Mouse (Mus musculus): ENCODE data around the gene 9330182L06Rik.

The 9330182L06Rik gene

DNA sequence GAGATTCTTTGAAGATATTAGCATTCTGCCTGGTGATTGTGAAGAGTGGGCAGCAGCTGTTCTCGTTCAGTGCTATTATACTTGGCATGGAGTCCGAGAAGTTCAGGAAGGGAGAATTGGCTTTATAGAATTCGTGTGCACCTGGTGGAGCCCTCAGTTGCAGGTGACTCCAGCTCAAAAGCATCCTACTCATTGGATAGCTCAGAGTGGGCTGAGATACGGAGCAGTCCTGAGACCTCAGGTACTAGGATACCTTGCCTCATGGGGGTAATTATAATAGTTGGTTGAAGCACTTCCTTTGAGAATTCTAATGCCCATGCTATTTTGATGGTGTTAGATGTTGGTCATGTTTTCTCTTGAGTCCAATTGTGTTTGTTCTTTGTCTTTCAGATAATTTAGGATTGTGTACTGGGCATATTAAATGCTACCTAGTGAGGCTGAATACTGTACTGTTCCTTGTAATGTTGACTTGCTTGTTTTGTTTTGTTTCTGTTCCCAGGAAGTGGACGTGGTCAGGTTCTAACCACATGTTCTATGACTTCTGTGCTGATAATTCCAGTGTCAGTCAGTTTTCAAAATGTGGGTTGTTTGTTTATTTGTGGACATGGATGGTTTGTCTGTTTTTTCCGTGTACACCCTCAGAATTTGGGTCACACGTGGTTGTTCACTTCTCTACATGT lies 96.2 kb downstream of the 9330182L06Rik start:
- DNase-seq (ENCODE audit: low read depth, low spot score) = no peak

DNA sequence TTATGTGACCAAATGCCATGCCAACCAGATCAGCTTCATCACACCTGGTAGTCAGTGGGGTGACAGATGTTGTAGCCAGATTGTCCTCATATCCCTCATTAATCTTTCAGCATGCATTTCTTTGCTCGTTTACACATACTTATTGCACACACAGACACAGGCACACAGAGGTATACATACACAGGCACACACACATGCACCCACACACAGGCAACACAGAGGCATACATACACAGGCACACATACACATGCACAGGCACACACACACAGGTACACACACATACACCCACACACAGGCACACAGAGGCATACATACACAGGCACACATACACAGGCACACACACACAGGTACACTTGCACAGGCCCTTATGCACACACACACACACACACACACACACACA lies 99.0 kb downstream of the 9330182L06Rik start:
- DNase-seq (ENCODE audit: low read depth, low spot score) = no peak

DNA sequence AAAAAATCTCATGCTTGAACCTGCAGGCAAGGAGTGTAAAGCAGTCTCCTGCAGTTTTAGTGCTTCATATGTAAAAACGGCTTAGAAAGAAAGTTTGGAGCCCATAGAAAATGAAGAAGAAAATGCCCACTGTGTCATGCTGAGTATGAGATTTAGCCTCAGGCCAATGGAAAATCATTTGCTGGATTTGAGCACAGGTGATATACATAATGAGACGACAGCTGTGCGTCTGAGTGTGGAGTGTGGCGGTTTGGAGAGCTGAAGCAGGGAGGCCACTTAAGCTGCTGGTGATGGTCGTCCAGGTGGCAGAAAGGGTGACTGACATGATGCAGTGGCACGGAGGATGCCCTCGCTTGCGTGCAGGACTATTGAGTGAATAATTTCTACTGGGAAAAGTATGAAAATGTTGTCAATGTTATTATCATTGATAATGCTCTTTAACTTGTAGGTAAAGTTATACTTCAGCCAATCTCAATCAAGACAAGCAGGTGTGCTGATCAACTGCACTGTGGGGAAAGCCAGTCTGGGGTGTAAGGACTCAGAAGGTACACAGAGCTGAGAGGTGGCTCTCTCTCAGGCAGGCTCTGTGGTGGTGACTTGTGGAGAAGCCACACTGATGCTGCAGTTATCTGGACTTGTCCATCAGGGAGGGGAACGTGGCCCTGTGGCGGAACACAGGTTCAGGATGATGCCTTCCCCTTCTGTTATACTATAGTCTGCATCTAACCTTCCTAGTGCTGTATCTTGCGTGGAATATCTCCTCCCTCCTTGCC lies 102.2 kb downstream of the 9330182L06Rik start:
- DNase-seq (ENCODE audit: low read depth, low spot score) = no peak

DNA sequence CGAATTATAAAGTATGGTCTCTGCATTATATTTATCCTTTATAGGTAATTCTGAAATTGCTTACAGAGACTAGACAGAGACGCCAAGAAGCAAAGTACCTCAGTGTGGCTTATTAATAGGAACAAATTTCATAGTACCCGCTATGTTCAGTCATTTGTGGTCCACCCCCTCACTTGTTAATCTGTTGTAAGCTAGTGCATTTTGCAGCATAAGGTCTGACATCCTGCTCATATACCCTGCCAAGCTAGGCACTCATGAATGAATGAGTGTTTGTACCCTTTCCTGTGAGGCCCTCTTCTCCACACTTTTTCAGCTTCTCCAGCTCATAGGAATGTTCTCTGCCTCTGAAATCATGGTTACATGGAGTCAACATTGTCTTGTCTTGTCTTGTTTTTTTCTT lies 105.2 kb downstream of the 9330182L06Rik start:
- no peak for DNase-seq (ENCODE audit: low read depth, low spot score)

DNA sequence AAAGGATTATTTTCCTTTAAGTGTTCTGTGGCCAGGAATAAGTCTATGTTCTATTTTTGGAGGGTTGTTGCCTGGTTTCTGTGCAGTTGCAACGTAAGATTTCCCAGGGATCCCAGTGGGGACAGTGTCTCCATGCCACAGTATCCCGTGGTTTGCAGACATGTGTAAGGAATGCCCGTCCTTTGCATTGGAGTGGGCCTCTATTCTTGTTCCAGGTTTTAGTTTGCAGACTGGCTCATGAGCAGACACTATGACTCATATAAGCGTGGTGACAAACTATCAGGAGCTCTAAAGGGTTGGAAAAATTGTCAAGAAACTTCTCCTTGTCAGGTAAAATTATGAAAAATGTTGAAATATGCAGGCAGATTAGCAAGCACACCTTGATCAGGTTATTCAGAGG lies 107.4 kb downstream of the 9330182L06Rik start:
- DNase-seq (ENCODE audit: low read depth, low spot score) = no peak

DNA sequence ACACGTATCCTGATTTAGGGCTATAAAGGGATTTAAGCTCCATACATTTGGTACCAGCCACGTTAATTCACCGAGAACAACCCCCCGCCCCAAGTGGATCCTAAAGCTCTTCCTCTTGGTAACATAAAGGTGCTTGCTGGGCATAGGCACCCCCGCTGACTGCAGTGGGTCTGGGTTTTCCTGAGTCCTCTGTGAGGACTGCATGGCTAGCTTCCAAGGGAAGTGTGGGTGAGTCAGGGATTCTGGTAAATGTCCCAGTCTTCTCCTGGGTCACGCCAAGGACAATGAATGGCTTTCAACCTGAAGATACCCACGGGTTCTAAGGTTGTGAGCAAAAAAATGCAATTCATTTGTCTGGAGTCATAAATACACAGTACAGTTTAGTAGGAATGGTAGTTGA lies 124.0 kb downstream of the 9330182L06Rik start:
- no peak for DNase-seq (ENCODE audit: low read depth, low spot score)

DNA sequence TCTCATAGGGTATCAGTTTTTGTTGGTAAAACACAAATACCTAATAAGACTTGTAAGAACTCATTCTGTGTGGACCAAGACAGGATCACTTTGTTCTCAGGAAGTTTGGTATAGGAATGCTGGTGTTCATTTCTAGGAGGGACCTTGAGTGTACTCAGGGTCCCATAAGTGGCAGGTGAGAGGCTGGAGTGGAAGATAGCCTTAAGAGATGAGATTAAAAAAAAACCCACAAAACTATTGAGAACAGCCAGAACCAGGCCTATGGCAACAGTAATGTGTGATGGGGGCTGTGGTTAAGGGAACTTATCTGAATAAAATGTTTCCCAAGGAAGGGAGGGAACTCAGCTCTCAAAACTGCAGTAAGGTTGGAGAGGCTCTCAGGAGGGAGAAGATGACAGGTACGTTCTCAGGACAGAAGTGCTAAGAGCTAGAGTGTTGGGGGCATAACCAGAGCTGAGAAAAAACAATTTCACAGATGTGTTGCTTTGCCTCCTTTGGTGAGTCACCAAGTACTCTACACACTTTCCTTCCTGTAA lies 126.0 kb downstream of the 9330182L06Rik start:
- DNase-seq (ENCODE audit: low read depth, low spot score) = no peak

DNA sequence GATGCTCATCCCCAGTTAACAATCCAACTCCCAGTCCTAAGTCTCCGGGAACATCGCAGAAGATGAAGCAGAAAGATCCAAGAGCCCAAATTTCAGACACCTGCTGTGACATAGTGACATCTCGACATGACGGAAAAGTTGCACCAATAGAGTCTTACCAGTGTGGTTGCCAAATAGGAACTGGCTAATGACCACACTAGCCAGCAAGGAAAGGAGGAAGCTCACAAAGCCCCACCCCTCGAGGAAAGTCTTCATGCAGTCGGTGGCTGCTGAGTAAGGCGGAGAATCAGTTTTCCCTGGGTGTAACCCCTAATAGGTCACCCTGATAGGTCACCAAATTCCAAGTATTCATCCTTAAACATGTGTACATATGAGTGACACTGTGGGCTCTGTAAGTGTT lies 151.2 kb downstream of the 9330182L06Rik start:
- no peak for DNase-seq (ENCODE audit: low read depth, low spot score)

DNA sequence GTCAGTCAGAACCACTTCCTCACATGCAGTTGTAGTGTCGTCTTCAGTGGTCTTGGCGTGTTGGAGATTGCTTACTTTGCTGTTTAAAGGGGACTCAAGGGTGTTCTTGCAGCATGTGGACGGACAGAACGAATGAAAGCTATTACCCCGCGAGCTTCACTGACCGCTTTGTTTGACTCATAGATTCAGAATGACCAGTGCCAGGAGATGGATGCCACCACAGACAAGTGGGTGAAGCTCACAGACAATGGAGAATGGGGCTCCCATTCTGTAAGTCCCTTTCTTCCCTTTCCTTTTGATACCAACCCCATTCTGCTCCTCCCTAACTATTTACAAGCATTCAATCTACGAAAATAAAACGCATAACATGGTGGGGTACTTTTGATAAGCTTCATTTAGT lies 151.9 kb downstream of the 9330182L06Rik start:
- DNase-seq (ENCODE audit: low read depth, low spot score) = no peak

DNA sequence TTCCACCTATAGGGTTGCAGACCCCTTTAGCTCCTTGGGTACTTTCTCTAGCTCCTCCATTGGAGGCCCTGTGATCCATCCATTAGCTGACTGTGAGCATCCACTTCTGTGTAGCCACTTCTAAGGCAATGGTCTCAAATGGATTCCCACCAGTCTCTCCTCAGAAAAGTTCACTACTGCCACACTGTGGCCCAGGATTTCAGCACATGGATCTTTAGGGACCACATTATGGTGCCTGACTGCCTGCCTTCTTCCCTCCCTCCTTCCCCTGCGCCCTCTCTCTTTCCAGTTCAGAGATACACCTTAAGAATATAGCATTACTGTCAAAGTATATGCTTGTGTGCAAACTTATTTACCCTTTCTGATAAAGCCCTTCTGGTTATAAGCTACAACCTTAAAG lies 154.0 kb downstream of the 9330182L06Rik start:
- DNase-seq (ENCODE audit: low read depth, low spot score) = peak; percentile 21

DNA sequence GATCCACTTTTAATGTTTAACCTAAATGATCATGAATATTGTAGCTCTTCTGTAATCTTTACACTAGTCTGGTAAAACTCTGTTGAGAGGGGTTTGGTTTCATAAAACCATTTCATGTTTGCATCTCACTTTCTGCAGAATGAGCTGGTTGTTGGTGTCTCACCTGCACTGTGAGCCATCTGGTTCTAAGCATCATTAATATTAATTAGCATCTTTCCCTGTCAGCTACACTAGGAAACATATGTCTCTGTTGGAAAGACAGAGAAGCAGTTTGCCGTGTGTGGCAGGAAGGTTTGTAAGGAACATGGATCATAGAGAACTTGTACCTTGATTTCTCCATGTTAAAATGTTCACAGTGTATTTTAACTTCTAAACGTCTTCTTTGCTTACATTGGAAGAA lies 158.5 kb downstream of the 9330182L06Rik start:
- DNase-seq (ENCODE audit: low read depth, low spot score) = no peak

DNA sequence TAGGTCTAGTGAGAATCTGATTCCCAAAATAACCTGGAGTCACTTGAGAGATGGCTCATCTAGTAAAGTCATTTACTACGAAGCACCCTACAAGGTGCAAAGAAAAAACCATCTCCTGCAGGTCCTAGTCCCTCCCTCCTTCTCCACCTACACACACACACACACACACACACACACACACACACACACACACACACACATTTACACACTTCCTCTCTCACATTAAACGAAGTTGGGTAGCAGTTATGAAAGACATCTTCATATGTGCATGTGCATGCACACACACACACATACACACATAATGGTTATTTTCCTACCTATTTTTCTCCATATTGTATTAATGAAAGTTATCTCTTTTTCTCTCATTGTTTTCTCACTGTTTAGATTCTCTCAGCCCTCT lies 161.2 kb downstream of the 9330182L06Rik start:
- peak; percentile 12 for DNase-seq (ENCODE audit: low read depth, low spot score)

DNA sequence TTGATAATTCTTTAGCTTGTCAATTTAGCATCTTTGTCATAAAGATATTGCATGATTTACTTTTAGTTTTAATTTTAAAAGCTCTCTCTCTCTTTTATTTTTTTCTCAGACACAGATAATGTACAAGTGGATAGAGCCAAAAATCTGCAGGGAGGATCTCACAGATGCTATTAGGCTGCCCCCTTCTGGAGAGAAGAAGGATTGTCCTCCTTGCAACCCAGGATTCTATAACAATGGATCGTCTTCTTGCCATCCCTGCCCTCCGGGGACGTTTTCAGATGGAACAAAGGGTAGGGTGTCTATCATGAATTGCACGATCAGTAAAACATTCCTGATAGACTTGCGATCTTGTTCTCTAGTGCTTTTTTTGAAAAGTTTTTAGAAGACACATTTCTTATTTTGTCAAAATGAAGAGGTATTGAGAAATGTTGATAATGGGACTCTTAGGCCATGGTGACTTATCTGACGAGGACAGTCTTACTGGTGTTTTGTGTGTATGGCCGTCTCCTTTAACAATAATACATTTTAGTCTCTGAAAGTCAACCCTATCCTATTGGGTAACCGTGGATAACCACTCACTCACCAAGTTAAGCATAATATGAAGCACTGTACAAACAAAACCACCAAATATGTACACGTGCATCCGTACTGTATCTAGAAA lies 161.8 kb downstream of the 9330182L06Rik start:
- DNase-seq (ENCODE audit: low read depth, low spot score) = peak; percentile 59

DNA sequence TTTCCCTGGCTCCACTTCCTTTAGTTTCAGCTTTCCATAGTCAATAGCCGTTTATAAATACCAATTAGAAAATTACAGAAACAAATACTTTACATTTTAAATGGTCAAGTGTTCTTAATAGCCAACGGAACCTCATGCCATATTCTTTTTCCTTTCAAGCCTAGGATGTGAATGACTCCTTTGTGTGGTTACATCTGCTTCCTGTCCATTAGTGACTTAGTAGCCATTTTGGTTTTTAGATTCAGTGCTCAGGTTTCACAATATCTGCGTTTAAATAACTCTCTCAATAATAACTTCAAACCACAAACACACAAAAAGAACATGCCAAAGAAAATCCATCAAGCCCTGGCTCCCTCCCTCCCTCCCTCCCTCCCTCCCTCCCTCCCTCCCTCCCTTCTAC lies 162.8 kb downstream of the 9330182L06Rik start:
- no peak for DNase-seq (ENCODE audit: low read depth, low spot score)

DNA sequence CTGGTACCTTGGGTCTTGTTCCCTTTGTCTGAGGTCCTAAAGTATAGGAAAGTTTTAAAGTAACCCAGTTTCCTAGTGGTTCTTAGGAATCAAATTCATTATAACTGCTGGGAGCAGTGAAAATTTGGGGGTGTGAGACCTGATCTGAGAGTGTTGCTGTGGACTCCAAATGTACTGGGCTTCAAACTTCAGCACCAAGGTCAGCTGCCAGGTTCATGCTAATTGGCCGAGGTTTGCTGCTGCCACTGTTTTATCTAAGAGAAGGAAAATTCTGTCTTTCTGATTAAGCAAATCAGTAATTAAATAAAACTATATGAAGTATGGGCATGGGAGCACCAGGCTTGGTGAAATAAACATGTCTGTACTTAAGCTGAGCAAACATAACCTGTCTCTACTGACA lies 180.2 kb downstream of the 9330182L06Rik start:
- peak; percentile 18 for DNase-seq (ENCODE audit: low read depth, low spot score)

DNA sequence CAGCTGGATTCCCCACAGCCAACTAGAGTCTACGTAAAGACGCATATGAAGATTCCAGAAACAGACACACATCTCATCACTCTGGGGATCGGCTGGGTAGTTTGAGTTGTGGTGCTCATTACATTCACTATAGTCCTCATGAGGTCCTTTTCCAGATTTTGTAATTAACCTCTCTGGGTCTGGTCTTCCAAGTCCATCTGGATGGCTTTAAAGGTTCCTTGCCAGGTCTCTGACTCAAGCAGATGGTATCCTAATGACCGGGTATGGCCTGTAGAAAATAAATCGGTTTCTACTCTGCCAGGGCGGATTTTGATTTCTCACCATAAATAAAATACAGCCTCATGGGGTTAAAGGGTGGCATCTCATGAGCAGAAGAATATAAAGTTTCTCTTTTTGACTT lies 183.0 kb downstream of the 9330182L06Rik start:
- DNase-seq (ENCODE audit: low read depth, low spot score) = no peak

DNA sequence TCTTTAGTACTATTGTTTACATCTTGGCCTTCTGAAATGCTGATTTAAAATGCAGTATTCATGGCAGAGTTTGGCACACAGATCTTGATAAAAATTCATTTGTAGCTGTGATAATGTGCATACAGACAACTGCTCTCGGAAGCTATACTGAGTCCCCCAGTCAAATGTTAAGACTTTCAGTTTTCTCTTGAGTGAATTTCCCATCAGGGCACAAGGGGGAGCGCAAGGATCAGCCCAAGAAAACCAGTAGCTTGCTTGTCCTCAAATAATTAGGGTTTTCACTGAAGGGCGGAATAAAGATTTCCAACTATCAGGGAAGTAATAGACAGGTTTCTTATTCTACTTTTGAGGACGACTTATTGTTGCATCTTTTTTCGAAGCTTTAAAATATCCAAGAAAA lies 183.7 kb downstream of the 9330182L06Rik start:
- DNase-seq (ENCODE audit: low read depth, low spot score) = no peak

DNA sequence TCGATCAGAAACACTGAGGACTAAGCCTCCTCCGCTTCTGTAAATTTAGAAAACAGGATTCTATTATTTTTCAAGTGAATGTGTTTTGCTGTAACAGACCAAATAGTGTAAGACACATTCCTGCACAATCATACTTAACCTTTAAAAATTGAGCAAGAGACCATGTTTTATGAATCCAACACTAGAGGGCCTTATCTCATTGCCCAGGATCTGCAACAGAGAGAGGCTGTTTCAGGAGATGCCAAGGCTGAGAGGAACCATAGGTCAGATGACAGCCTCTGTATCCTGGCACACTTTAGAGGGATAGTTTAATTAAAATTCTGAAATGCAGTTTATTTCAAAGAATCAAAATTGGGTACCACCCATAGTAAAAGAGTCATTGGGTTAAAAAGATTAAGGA lies 187.4 kb downstream of the 9330182L06Rik start:
- no peak for DNase-seq (ENCODE audit: low read depth, low spot score)

DNA sequence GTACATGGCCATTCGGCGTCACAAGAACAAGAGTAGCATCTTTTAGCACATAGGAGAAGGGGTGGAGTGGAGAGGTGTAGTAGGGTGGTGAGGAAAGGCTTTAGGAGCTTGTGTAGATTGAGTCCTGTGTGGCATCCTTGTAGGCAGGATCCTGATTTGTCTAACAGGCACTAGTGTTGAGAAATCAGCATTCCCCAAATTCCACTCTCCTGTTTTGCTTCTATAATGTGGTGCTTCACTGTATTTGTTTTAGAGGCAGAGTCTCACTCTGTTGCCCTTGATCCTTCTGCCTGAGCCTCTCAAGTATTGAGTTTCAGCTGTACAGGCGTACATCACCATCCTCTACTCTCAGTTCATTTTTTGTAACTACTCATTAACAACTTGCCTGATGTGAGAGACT lies 211.7 kb downstream of the 9330182L06Rik start:
- DNase-seq (ENCODE audit: low read depth, low spot score) = no peak

DNA sequence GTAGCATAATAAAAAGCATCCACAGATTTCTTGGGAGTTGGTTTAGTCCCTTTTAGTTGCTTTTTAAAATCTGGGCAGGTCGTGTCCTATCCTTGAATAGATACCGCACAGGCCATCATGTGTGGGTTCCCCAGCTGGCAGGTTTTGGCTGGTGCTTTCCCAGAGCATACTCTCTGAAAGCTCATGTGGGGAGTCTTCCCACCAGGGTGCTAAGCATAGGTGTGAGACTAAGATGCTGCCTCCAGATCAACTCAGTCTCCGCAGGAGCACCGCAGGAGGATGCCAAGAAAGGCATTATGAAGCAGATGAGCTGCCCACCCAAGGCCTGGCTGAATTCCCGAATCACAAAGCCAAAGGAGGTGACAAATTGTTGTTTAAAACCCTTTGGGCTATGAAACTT lies 229.5 kb downstream of the 9330182L06Rik start:
- no peak for DNase-seq (ENCODE audit: low read depth, low spot score)

DNA sequence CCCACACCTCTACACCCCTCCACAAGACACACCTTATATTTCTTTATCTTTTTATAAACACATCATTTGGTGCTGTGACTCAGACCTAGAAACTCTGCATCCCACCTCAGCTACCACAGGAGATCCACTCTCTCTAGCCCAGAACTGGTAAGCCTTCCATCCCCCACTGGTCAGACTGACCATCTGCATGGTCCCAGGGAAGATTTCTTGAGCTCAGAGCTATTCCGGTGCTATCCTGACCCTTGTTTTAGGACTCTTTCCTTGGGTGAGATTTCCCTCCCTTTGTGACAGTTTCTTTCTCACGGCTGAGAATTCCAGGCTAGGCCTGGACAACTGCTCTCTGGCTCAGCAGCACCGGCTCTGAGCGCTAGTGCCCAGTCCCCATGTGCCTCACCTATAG lies 231.3 kb downstream of the 9330182L06Rik start:
- DNase-seq (ENCODE audit: low read depth, low spot score) = no peak

DNA sequence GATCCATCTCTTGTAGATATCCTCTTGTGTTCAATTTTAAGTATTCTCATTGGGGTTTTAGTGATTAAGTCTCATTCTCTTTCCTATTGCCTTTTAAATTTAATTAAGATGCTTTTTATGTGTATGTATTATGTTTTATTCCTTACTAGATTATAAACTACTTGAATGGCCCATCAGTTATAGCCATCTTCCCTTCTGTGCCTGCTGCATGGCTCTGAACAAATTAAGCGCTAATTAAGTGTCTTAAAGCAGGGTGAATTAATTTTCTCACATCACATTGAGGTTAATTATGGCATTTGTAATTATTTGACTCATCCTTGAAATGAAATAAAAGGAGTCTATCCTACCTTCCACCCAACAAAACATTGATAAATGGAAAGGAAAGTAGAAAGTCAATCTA lies 245.1 kb downstream of the 9330182L06Rik start:
- DNase-seq (ENCODE audit: low read depth, low spot score) = no peak

DNA sequence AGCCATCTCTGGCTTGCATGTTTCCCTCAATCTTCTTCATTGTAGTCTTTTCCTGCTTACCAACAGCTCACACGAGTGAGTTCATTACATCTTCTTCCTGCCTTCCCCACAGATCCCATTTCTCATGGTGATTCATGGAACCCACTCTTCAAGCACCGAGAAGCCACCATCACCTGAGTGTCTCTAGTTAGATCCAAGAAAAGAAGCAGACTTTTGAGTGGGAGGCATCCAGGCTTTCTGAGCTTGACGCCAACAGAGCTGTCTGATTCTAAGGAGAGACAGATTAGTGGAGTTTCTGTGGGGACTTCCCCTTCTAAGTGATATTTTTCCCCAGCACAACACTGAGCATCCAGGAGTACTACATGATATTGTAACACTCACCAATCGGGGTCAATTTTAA lies 259.6 kb downstream of the 9330182L06Rik start:
- DNase-seq (ENCODE audit: low read depth, low spot score) = no peak
